Mouse (Mus musculus) olfactory bulb, adult 2 months (tissue): Measurements from ENCODE around the gene Focad.

ENCODE experiments used
- CTCF ChIP-seq: fragments of 200-500 bp; IDR thresholded peaks from 2 replicates; pipeline ENCODE4 v1.5.1; 2012; ENCODE audit warnings: low read depth, mild to moderate bottlenecking, low read length, moderate library complexity; ENCODE audit not compliant: insufficient read depth
- POLR2A ChIP-seq: fragments of 200-500 bp; IDR thresholded peaks from 2 replicates; pipeline ENCODE4 v1.6.1; 2012; ENCODE audit warnings: mild to moderate bottlenecking, low read depth, low read length, moderate library complexity; ENCODE audit not compliant: insufficient read depth

DNA sequence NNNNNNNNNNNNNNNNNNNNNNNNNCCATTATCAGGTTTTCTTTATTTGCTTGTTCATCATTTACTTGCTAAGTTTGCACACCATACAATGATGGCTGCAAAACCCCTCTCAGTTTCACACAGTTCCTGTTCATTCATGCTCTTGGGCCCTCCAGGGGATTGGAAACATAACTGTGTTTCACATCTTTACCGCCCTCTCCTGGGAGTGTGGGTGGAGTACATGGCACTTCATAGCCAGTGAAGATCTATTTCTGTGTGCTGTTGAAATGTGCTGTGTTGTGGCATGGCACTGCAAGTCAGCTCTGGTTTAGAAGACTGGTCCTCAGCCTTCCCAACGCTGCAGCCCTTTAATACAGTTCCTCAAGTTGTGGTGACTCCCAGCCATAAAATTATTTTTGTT is 262.2 kb downstream of the Focad start:
- TF ChIP-seq POLR2A, result no peak
- no peak for TF ChIP-seq CTCF
